Mouse (Mus musculus): Measurements from ENCODE around the gene Gm28230. TPM values are rescaled to one million over a fixed set of nuclear protein-coding genes. Genes with fewer than 3 reads are reported as not detected.

Gm28230 gene
- polyA plus RNA-seq, 1 experiment from 2014 or later = not detected

GRCm38 (mm10) chr2:74739476-74739800, 12.9 kb downstream of the Gm28230 start:
- Histone ChIP-seq H3K27me3 (replicated peaks; ENCODE audit: control insufficient read depth, insufficient read depth, low read length) (peaks cover 97% of the 10 kb centered on the region), H3K27ac (ENCODE audit: low read depth, low read length) (no peak overlapping the region), H3K36me3 (ENCODE audit: control insufficient read depth, insufficient read depth, low read length) (no peaks in the 10 kb centered on the region), H3K9me3 (replicated peaks; ENCODE audit: control insufficient read depth, low read length) (no peaks in the 10 kb centered on the region), H3K4me3 (ENCODE audit: low read depth, low read length) (no peak overlapping the region), H3K4me1 (ENCODE audit: control insufficient read depth, insufficient read depth, low read length) (peaks cover 4% of the 10 kb centered on the region; the same call in 1 of the 2 replicates), H3K4me2 (ENCODE audit: low read length) (no peak overlapping the region), H3K9ac (ENCODE audit: low read length) (no peak overlapping the region)
- whole genome bisulfite sequencing = 10% methylated on average over 2 of the region's 2 CpGs
- DNase-seq (ENCODE audit: low spot score) (no peak), ATAC-seq (no peak)

GRCm38 (mm10) chr2:74739869-74740268, 13.3 kb downstream of the Gm28230 start:
- Histone ChIP-seq H3K4me3 (ENCODE audit: low read depth, low read length) (no peak overlapping the region), H3K4me1 (ENCODE audit: control insufficient read depth, insufficient read depth, low read length) (peaks cover 4% of the 10 kb centered on the region; the same call in 1 of the 2 replicates), H3K4me2 (ENCODE audit: low read length) (no peak overlapping the region), H3K36me3 (ENCODE audit: control insufficient read depth, insufficient read depth, low read length) (no peaks in the 10 kb centered on the region), H3K27me3 (replicated peaks; ENCODE audit: control insufficient read depth, insufficient read depth, low read length) (peaks cover 97% of the 10 kb centered on the region), H3K27ac (ENCODE audit: low read depth, low read length) (no peak overlapping the region), H3K9me3 (replicated peaks; ENCODE audit: control insufficient read depth, low read length) (no peaks in the 10 kb centered on the region), H3K9ac (ENCODE audit: low read length) (no peak overlapping the region)
- DNase-seq (ENCODE audit: low spot score) = no peak
- ATAC-seq = no peak
- 2% methylated on average over 14 of the region's 14 CpGs for WGBS

- Histone ChIP-seq H3K27ac (ENCODE audit: low read depth, low read length) (no peak overlapping the region), H3K9me3 (replicated peaks; ENCODE audit: control insufficient read depth, low read length) (no peaks in the 10 kb centered on the region), H3K9ac (ENCODE audit: low read length) (no peak overlapping the region), H3K4me3 (ENCODE audit: low read depth, low read length) (no peak overlapping the region), H3K36me3 (ENCODE audit: control insufficient read depth, insufficient read depth, low read length) (no peaks in the 10 kb centered on the region), H3K4me1 (ENCODE audit: control insufficient read depth, insufficient read depth, low read length) (peaks cover 4% of the 10 kb centered on the region; the same call in 1 of the 2 replicates), H3K4me2 (ENCODE audit: low read length) (no peak overlapping the region), H3K27me3 (replicated peaks; ENCODE audit: control insufficient read depth, insufficient read depth, low read length) (peaks cover 97% of the 10 kb centered on the region)
- ATAC-seq = no peak
- under 1% methylated on average over 43 of the region's 43 CpGs for WGBS
- DNase-seq (ENCODE audit: low spot score) = no peak
Observed at GRCm38 (mm10) chr2:74740311-74741091, 14.0 kb downstream of the Gm28230 start.

GRCm38 (mm10) chr2:74741252-74741978, 14.9 kb downstream of the Gm28230 start:
- Histone ChIP-seq H3K27ac (ENCODE audit: low read depth, low read length) (no peak overlapping the region), H3K4me2 (ENCODE audit: low read length) (no peak overlapping the region), H3K9ac (ENCODE audit: low read length) (no peak overlapping the region), H3K36me3 (ENCODE audit: control insufficient read depth, insufficient read depth, low read length) (no peaks in the 10 kb centered on the region), H3K9me3 (replicated peaks; ENCODE audit: control insufficient read depth, low read length) (no peaks in the 10 kb centered on the region), H3K27me3 (replicated peaks; ENCODE audit: control insufficient read depth, insufficient read depth, low read length) (peaks cover 97% of the 10 kb centered on the region), H3K4me1 (ENCODE audit: control insufficient read depth, insufficient read depth, low read length) (no peaks in the 10 kb centered on the region), H3K4me3 (ENCODE audit: low read depth, low read length) (no peak overlapping the region)
- no peak for DNase-seq (ENCODE audit: low spot score)
- WGBS = 21% methylated on average over 2 of the region's 3 CpGs
- no peak for ATAC-seq

GRCm38 (mm10) chr2:74741979-74742277, 15.4 kb downstream of the Gm28230 start:
- no peak for ATAC-seq
- H3K36me3 ChIP-seq (ENCODE audit: control insufficient read depth, insufficient read depth, low read length) = no peaks in the 10 kb centered on the region
- no peaks in the 10 kb centered on the region for H3K4me1 ChIP-seq (ENCODE audit: control insufficient read depth, insufficient read depth, low read length)
- no peak for DNase-seq (ENCODE audit: low spot score)
- peaks cover 97% of the 10 kb centered on the region for H3K27me3 ChIP-seq (replicated peaks; ENCODE audit: control insufficient read depth, insufficient read depth, low read length)
- H3K27ac ChIP-seq (ENCODE audit: low read depth, low read length) = no peak overlapping the region
- H3K9ac ChIP-seq (ENCODE audit: low read length) = no peak overlapping the region
- no peak overlapping the region for H3K4me3 ChIP-seq (ENCODE audit: low read depth, low read length)
- H3K4me2 ChIP-seq (ENCODE audit: low read length) = no peak overlapping the region
- no peaks in the 10 kb centered on the region for H3K9me3 ChIP-seq (replicated peaks; ENCODE audit: control insufficient read depth, low read length)

GRCm38 (mm10) chr2:74745540-74746297, 19.2 kb downstream of the Gm28230 start:
- peaks cover 5% of the 10 kb centered on the region; the same call in 1 of the 2 replicates for H3K4me1 ChIP-seq (ENCODE audit: control insufficient read depth, insufficient read depth, low read length)
- H3K27ac ChIP-seq (ENCODE audit: low read depth, low read length) = no peak overlapping the region
- 2% methylated on average over 6 of the region's 6 CpGs for WGBS
- ATAC-seq = no peak
- no peaks in the 10 kb centered on the region for H3K9me3 ChIP-seq (replicated peaks; ENCODE audit: control insufficient read depth, low read length)
- H3K9ac ChIP-seq (ENCODE audit: low read length) = no peak overlapping the region
- no peak for DNase-seq (ENCODE audit: low spot score)
- no peaks in the 10 kb centered on the region for H3K36me3 ChIP-seq (ENCODE audit: control insufficient read depth, insufficient read depth, low read length)
- peaks cover 97% of the 10 kb centered on the region for H3K27me3 ChIP-seq (replicated peaks; ENCODE audit: control insufficient read depth, insufficient read depth, low read length)
- H3K4me3 ChIP-seq (ENCODE audit: low read depth, low read length) = no peak overlapping the region
- no peak overlapping the region for H3K4me2 ChIP-seq (ENCODE audit: low read length)

GRCm38 (mm10) chr2:74746298-74746921, 19.9 kb downstream of the Gm28230 start:
- no peak overlapping the region for H3K27ac ChIP-seq (ENCODE audit: low read depth, low read length)
- peaks cover 5% of the 10 kb centered on the region; the same call in 1 of the 2 replicates for H3K4me1 ChIP-seq (ENCODE audit: control insufficient read depth, insufficient read depth, low read length)
- no peaks in the 10 kb centered on the region for H3K36me3 ChIP-seq (ENCODE audit: control insufficient read depth, insufficient read depth, low read length)
- ATAC-seq (no peak; the same call in 1 of the 2 replicates), DNase-seq (ENCODE audit: low spot score) (no peak)
- no peak overlapping the region for H3K4me3 ChIP-seq (ENCODE audit: low read depth, low read length)
- H3K4me2 ChIP-seq (ENCODE audit: low read length) = no peak overlapping the region
- WGBS = under 1% methylated on average over 57 of the region's 58 CpGs
- H3K27me3 ChIP-seq (replicated peaks; ENCODE audit: control insufficient read depth, insufficient read depth, low read length) = peaks cover 97% of the 10 kb centered on the region
- H3K9ac ChIP-seq (ENCODE audit: low read length) = no peak overlapping the region
- no peaks in the 10 kb centered on the region for H3K9me3 ChIP-seq (replicated peaks; ENCODE audit: control insufficient read depth, low read length)

- Histone ChIP-seq H3K9me3 (replicated peaks; ENCODE audit: control insufficient read depth, low read length) (no peaks in the 10 kb centered on the region), H3K27me3 (replicated peaks; ENCODE audit: control insufficient read depth, insufficient read depth, low read length) (peaks cover 97% of the 10 kb centered on the region), H3K36me3 (ENCODE audit: control insufficient read depth, insufficient read depth, low read length) (no peaks in the 10 kb centered on the region), H3K27ac (ENCODE audit: low read depth, low read length) (no peak overlapping the region), H3K4me1 (ENCODE audit: control insufficient read depth, insufficient read depth, low read length) (peaks cover 5% of the 10 kb centered on the region; the same call in 1 of the 2 replicates), H3K9ac (ENCODE audit: low read length) (no peak overlapping the region), H3K4me3 (ENCODE audit: low read depth, low read length) (no peak overlapping the region), H3K4me2 (ENCODE audit: low read length) (no peak overlapping the region)
- ATAC-seq = no peak
- no peak for DNase-seq (ENCODE audit: low spot score)
- under 1% methylated on average over 22 of the region's 24 CpGs for WGBS
Observed at GRCm38 (mm10) chr2:74747006-74747405, 20.5 kb downstream of the Gm28230 start.

All from forebrain, embryonic 14.5 days (tissue).